Mouse (Mus musculus) cortical plate, adult 2 months (tissue): ENCODE results near the gene Sh2d6. TPM values are rescaled to one million over a fixed set of nuclear protein-coding genes. Genes with fewer than 3 reads are reported as not detected.

Source experiments
- H3K27ac ChIP-seq: fragments of 200-500 bp; 2 replicates; pipeline ENCODE4 v1.5.1; 2012; ENCODE audit warnings: low read length, control low read depth, inconsistent platforms; ENCODE audit not compliant: insufficient read depth
- H3K4me1 ChIP-seq: fragments of 200-500 bp; 2 replicates; pipeline ENCODE4 v1.6.1; 2011; ENCODE audit warnings: low read length; ENCODE audit not compliant: control insufficient read depth, insufficient read depth
- H3K4me3 ChIP-seq: fragments of 200-500 bp; 2 replicates; pipeline ENCODE4 v1.5.1; 2011; ENCODE audit warnings: mild to moderate bottlenecking, low read length, control low read depth; ENCODE audit not compliant: insufficient read depth
- CTCF ChIP-seq: fragments of 200-500 bp; IDR thresholded peaks from 2 replicates; pipeline ENCODE4 v1.5.1; 2011; ENCODE audit warnings: mild to moderate bottlenecking, control low read depth, low read length; ENCODE audit not compliant: insufficient read depth; ENCODE audit errors: extremely low read depth
- POLR2A ChIP-seq: fragments of 200-500 bp; IDR thresholded peaks from 2 replicates; pipeline ENCODE4 v1.6.1; 2011; ENCODE audit warnings: mild to moderate bottlenecking, low read length, control low read depth; ENCODE audit not compliant: insufficient read depth; ENCODE audit errors: extremely low read depth
- polyA plus RNA-seq: library from polyadenylated mRNA; depleted of rRNA; stranded (reverse); fragments of >200 nt; gene quantifications from 2 replicates; pipeline ENCODE4 v1.2.3, GENCODE M21; 2012

Sh2d6 gene
- polyA plus RNA-seq, 1 experiment, result 0.48 TPM

DNA sequence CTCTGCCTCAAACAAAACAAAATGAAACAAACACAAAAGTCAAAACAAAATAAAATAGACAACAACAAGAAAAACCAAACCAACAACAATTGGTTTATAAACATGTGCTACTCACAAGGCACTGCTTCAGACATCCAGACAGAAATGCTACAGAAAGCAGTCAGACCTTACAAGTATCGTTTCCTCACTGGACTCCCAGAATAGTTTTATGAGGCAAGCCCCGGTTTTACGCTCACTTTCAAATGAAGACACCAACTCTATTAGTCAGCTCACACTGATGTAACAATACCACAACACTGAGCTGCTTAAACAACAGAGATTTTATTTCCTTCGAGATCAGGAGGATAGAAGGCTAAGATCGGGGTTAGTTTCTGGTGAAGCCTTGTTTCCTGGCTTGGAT, 781 bp upstream of the Sh2d6 start:
- no peak overlapping the region for H3K4me3 ChIP-seq
- no peak overlapping the region for H3K27ac ChIP-seq
- H3K4me1 ChIP-seq, result peaks cover 9% of the 10 kb centered on the region
- TF ChIP-seq POLR2A (no peak), CTCF (no peak)

DNA sequence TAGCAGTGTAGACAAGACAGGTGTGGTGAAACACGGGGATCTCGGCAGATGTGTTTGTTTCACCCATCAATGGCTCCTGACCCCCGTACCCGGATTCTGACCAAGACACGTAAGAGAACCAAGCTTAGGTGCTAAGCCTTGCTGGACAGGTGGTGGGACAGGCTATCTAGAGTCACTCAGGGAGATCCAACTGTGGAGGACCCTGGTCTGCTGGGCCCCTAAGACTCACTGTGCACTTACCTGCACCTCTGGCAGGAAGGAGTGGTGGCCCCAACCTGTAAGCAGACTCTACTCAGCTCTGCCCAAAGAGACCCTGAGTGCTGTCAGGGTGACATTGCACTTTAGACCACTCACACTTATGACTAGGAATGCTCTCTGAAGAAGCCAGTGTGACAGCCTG, 603 bp downstream of the Sh2d6 start:
- TF ChIP-seq CTCF, result no peak
- no peak for TF ChIP-seq POLR2A
- no peak overlapping the region for H3K4me3 ChIP-seq
- peaks cover 9% of the 10 kb centered on the region for H3K4me1 ChIP-seq
- H3K27ac ChIP-seq, result no peak overlapping the region

DNA sequence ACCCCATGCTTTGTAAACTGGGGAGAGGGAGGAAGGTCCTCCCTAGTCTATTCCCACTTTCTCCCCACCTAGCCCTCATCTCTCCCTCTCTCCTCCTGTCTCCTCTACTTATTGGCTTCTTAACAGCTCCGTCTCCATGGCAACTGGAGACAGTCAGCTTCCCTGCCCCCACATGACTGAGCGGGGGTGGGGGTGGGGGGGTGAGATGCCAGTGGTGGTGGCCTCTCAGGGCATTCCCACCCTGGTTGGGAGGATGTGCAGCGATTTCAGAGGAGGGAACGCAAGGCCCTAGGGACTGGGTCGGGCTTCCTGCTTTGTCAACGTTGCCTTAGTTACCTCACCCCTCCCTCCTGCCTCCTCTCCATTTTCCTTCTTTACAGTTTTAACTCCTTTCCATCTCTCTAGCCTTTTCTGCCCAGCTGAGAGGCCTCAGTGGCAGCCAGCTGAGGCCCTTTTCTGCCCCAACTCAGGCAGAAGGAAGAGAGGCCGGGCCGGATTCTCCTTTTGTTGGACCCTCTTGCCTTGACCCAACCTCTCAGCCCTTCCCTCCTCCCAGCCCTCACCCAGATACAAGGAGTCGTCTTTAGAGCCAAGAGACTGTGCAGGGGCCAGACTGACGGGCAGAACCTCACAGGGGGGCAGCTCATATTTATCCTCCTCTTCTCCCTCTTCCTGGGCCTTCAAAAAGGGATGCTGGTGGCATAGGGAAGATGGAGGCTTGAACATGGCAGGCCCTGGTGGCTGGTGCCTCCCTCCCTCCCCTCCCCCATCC, 1.4 kb downstream of the Sh2d6 start:
- Histone ChIP-seq H3K4me1 (peaks cover 9% of the 10 kb centered on the region), H3K4me3 (no peak overlapping the region), H3K27ac (no peak overlapping the region)
- no peak for TF ChIP-seq CTCF
- 0 out of 2 replicates have a peak, but pooled peaks have one; percentile 26 for TF ChIP-seq POLR2A

DNA sequence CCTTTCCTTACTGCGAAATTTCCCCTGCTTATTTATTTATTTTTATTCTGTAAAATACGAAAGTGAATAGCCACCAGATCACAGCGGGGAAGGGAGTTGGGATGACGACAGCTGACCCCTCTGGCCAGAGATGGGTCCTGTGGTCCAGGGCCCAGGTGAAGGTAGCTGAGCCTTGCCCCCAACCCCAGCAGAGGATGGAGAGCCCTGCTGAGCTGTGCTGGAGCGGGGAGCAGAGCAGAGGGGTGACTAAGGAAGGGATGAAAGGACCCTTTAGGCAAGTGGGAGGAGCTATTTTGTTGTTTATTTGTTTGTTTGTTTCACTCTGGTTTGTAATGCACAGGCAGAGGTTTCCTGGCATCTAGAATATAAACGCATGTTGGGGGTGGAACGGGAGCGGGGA, 2.2 kb downstream of the Sh2d6 start:
- no peak overlapping the region for H3K4me3 ChIP-seq

DNA sequence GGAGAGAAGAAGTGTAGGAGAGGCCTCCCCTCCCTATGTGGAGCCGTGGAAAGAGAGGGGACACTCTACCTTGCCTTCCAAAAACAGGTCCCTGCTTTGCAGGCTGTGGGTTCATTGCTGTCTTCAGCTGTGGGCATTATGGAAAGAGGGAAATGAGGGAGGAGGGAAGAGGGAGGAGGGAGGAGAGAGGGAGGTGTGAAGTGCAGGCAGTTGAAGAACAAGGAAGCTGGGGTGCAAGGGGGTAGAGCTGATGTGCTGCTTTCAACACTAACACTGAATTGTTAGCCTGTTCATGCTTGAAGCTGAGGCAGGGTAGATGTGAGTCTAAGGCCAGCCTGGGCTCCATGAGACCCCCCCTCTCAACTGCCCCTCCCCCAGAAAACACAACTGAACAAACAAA, 2.7 kb downstream of the Sh2d6 start:
- TF ChIP-seq POLR2A (no peak), CTCF (no peak)
- no peak overlapping the region for H3K27ac ChIP-seq
- peaks cover 9% of the 10 kb centered on the region for H3K4me1 ChIP-seq
- no peak overlapping the region for H3K4me3 ChIP-seq

More for the DNA sequence above, 2.2 kb downstream of the Sh2d6 start:
- Histone ChIP-seq H3K27ac (peak overlapping the region; percentile 68; the same call in 1 of the 2 replicates), H3K4me1 (peaks cover 9% of the 10 kb centered on the region)
- TF ChIP-seq CTCF, result no peak
- TF ChIP-seq POLR2A, result no peak

DNA sequence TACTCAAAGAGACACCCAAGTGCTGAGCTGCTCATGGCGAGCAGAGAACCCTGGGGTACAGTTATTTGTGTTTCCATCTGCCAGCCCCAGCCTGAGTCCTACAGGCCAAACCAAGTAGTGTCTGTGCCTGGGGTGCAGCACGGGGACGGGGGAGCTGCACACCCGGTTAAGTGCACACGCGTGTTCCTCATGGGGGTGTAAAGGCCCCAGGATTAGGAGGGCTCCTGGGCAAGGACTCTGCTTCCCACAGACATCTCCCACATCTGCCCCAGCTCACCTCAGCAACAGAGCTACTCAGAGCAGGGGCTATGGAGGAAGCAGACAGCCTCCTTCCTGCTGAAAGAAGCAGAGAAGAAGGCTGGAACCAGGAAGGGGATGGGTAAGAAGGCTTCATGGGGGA, 5.9 kb downstream of the Sh2d6 start:
- no peak for TF ChIP-seq POLR2A
- Histone ChIP-seq H3K4me1 (peaks cover 17% of the 10 kb centered on the region), H3K27ac (no peak overlapping the region), H3K4me3 (no peak overlapping the region)

DNA sequence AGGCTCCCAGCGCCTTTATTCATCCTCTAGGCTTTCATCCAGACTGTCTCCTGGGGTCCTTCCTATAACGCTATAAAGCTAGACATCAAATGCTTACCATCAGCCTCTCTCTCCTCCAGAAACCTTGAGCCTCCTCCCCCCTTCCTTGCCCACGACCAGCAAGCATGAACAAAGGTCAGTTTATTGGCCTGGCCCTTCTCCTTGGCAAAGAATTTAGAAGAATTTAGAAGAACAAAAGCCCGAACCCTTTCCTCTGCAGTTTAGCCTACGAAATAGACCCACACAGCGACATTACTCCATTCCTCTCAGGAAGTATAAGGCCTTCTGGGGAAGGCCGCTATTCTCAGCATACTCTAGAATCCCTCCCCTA, 8.5 kb downstream of the Sh2d6 start:
- H3K4me3 ChIP-seq, result no peak overlapping the region; the same call in 1 of the 2 replicates
- H3K27ac ChIP-seq, result peak overlapping the region; percentile 75
- peaks cover 11% of the 10 kb centered on the region for H3K4me1 ChIP-seq
- TF ChIP-seq POLR2A (no peak), CTCF (no peak)

DNA sequence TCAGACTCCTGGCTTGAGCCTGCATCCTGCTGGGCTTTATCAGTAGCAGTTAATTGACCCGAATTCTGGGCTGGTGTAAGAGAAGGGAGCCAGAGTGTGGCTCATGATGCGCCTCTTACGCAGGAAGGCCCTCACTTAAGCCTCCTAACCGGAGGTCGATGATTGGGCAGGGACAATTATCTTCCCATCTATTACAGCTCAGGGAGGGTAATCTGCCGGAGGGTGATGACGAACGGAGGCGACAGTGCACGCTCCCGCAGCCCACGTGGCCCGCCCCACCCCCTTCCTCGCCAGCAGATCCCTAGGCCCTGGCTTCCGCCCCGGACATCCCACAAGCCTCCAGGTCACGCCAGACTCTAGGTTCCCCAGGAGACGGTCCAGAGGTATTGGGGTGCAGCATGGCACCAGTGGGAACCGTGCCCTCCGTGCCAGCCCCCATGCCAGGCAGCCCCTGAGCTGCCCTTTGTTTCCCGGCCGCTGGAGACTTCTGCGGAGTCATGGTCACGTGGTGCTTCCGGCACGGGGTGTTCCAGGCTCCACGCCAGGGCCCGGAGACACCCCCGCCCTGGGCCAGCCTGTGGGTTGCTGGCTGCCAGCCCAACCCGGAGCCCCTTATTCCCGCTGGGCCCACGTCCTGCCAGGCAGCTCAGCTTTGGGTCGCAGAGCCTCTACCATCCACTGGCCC, 9.0 kb downstream of the Sh2d6 start:
- peak overlapping the region; percentile 1; the same call in 1 of the 2 replicates for H3K4me3 ChIP-seq

DNA sequence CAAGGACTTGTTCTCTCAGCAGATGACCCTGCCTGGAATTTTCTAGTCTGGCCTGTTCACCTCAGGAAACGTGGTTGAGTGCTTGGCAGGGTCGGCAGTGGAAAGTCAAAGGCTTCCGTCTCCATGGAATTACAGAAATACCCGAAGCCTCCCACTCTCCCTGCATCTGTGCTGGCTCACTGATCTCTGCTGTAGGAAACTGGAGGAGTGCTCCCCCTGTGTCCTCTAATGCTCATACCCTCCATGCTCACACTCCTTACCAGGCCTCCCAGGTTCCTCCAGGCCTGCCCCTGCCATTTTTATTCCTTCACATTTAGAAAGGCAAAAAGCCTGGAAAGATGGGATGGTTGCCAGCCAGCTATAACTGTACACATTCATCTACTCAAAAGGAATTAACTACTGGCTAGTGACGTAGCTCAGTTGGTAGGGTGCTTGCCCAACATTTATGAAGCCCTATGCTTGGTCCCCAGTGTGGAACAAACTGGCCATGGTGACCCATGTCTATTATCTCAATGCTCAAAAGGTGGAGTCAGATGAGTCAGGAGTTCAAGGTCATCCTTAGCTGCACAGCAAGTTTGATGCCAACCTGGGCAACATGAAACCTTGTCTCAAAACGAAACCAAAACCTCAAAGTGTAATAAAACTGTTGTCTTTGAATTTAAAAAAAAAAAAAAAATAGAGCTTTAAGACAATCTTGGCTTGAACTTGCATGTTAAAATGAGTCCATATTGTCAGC, 10.7 kb downstream of the Sh2d6 start:
- TF ChIP-seq POLR2A (no peak), CTCF (no peak)
- H3K27ac ChIP-seq, result no peak overlapping the region
- peaks cover 11% of the 10 kb centered on the region for H3K4me1 ChIP-seq
- H3K4me3 ChIP-seq, result no peak overlapping the region

More for the DNA sequence above, 9.0 kb downstream of the Sh2d6 start:
- peaks cover 11% of the 10 kb centered on the region for H3K4me1 ChIP-seq
- TF ChIP-seq CTCF (no peak), POLR2A (peak; percentile 54; the same call in 1 of the 2 replicates)
- H3K27ac ChIP-seq, result peak overlapping the region; percentile 75

DNA sequence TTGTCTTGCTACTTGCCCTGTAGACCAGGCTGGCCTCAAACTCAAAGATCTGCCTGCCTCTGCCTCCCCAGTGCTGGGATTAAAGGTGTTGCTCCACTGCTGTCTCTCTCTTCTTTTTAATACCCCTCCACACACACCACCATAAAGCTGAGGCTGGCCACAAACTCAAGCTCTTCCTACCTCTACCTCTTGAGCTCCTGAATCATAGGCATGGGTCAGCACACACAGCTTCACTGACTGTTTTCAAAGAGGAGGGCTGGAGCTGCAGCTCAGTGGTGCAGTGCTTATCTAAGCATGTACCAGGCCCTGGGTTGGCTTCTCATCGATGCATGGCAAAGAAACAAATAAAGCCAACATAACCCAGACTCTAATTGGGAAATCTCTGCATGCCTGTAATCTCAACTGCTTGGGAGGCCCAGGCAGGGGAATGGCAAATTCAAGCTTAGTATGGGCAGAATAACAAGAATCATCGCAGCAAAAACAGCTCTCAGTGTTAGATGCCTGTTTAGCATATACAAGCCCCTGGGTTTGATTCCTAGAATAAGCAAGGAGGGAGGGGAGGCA, 11.6 kb downstream of the Sh2d6 start:
- no peak overlapping the region for H3K27ac ChIP-seq

More for the DNA sequence above, 11.6 kb downstream of the Sh2d6 start:
- no peak overlapping the region for H3K4me3 ChIP-seq
- TF ChIP-seq POLR2A (no peak), CTCF (no peak)
- H3K4me1 ChIP-seq, result peaks cover 11% of the 10 kb centered on the region
